Mouse (Mus musculus) limb, embryonic 12.5 days (tissue): ENCODE data around the gene Zfp658. TPM values are rescaled to one million over a fixed set of nuclear protein-coding genes. Genes with fewer than 3 reads are reported as not detected.

Experiments
- ATAC-seq: fragments of 200-750 bp; cut with Nextera tagmentation; 2 replicates; pipeline ENCODE4 v1.8.0; 2017; ENCODE audit warnings: low read depth, moderate TSS enrichment; ENCODE audit not compliant: insufficient number of reproducible peaks, insufficient read depth, low FRiP score, low TSS enrichment
- H3K27ac ChIP-seq: fragments of 300-500 bp; sonication (generic); 2 replicates; pipeline ENCODE4 v1.5.1; 2016; ENCODE audit warnings: mild to moderate bottlenecking, moderate library complexity
- H3K27me3 ChIP-seq: fragments of 300-500 bp; sonication (generic); 2 replicates; pipeline ENCODE4 v1.6.1; 2016; ENCODE audit warnings: mild to moderate bottlenecking, moderate library complexity
- H3K36me3 ChIP-seq: fragments of 300-500 bp; sonication (generic); 2 replicates; pipeline ENCODE4 v1.6.1; 2016; ENCODE audit warnings: mild to moderate bottlenecking, moderate library complexity
- H3K4me1 ChIP-seq: fragments of 300-500 bp; sonication (generic); replicated peaks from 2 replicates; pipeline ENCODE4 v1.6.1; 2016
- H3K4me2 ChIP-seq: fragments of 300-500 bp; sonication (generic); 2 replicates; pipeline ENCODE4 v1.6.1; 2016; ENCODE audit warnings: mild to moderate bottlenecking, moderate library complexity
- H3K4me3 ChIP-seq: fragments of 300-500 bp; sonication (generic); replicated peaks from 2 replicates; pipeline ENCODE4 v1.5.1; 2016; ENCODE audit warnings: mild to moderate bottlenecking
- H3K9ac ChIP-seq: fragments of 300-500 bp; sonication (generic); replicated peaks from 2 replicates; pipeline ENCODE4 v1.6.1; 2016; ENCODE audit warnings: mild to moderate bottlenecking, moderate library complexity
- H3K9me3 ChIP-seq: fragments of 300-500 bp; sonication (generic); 2 replicates; pipeline ENCODE4 v1.6.1; 2016; ENCODE audit warnings: mild to moderate bottlenecking, moderate library complexity
- WGBS: fragments of 180-500 bp; shearing (Covaris S2); methylation state at CpG from one replicate; pipeline ENCODE4 v1.1.7; 2016; 5-methylcytosine and 5-hydroxymethylcytosine counted together
- polyA plus RNA-seq: library from polyadenylated mRNA; unstranded; fragments of >200 nt; fragmentation: Nextera tagmentation; extraction: Ambion mirVana; gene quantifications from 2 replicates; pipeline ENCODE4 v1.2.1, GENCODE M21; 2016

The Zfp658 gene
- 5.6 and 5.7 TPM in 2 replicates for polyA plus RNA-seq

DNA sequence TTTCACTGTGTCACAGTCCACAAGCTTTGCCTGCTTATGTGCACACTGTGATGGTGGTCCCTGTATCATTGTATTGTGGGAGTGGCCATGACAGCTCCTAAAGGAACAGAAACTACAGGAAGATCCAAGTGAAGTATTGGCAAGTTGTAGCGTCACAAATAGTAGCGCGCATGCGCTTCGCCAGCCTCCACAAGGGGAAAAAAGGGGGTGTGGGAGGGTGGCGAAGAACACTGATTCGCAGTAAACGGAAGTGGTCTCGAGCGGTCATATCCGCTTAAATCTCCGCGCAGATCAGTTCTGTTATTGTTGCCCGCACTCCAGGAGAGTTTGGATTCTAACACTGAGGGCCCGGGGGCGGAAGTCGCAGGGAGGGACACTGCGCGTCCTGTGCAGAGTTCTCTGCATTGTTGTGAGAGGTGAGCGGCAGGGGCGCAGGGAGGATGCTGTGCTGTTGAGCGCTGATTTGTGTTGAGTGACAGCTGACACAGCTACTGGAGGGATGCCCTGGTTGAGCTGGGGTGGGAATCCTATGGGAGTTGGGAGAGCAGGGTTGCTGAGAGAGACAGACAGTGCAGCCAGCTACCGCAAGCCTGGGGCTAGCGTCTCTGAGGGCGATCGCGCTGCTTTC lies at the start of gene Zfp658:
Gene Zfp658, plus strand, starts transcription at position 251 of the 628 bp plus-strand sequence.
- H3K4me1 ChIP-seq: peaks cover 15% of the 10 kb centered on the region
- H3K4me3 ChIP-seq: peak within 1 kb of the TSS; percentile 73
- no peaks in the 10 kb centered on the region for H3K27me3 ChIP-seq
- no peaks in the 10 kb centered on the region for H3K9me3 ChIP-seq
- H3K36me3 ChIP-seq: peaks cover 19% of the 10 kb centered on the region
- ATAC-seq: peak; percentile 85
- WGBS: under 1% methylated on average over 27 of the region's 27 CpGs
- peak within 1 kb of the TSS; percentile 79 for H3K9ac ChIP-seq
- H3K4me2 ChIP-seq: peak within 1 kb of the TSS; percentile 76
- peak within 1 kb of the TSS; percentile 91 for H3K27ac ChIP-seq

DNA sequence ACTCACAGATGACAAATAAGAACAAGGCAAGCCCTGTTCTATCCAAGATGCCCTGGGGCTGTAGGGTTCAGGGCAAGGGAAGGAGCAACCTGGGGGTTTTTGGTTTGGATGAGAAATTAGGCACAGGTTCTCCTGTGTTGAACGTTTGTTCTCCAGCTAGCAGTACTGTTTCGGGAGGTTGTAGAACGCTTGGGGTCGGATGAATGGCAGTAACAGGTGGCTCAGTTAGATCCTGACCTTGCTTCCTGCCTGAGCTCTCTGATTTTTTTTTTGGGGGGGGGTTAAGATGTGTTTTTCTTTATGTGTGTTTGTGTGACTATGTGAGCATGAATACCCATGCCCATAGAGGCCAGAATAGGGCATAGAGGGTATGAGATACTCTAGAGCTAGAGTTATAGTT lies 49.5 kb upstream of the Zfp658 start:
- no peak overlapping the region for H3K4me3 ChIP-seq
- H3K9ac ChIP-seq: no peak overlapping the region
- no peaks in the 10 kb centered on the region for H3K36me3 ChIP-seq
- WGBS: 69% methylated on average over 4 of the region's 4 CpGs
- no peaks in the 10 kb centered on the region for H3K9me3 ChIP-seq
- no peaks in the 10 kb centered on the region for H3K4me1 ChIP-seq
- no peak overlapping the region for H3K27ac ChIP-seq
- H3K27me3 ChIP-seq: no peaks in the 10 kb centered on the region
- H3K4me2 ChIP-seq: no peak overlapping the region
- ATAC-seq: no peak

DNA sequence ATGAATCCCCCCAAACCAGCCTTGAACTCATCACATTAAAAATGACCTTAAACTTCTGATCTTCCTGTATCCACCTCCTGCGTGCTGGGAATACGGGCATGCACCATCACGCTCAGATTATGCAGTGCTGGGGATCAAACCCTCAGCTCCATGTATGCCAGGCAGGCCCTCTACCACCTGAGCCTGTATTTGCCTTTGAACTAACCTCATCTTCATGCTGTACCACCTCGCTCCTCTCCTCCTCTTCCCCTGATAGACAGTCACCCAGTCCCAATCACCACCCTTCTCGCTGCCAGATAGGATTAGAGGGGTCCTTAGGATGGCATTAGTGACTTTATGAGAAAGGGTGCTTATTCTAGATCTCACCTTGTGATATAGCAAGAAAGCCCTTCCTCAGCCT lies 47.0 kb upstream of the Zfp658 start:
- ATAC-seq: no peak
- no peaks in the 10 kb centered on the region for H3K27me3 ChIP-seq
- H3K9ac ChIP-seq: no peak overlapping the region
- no peak overlapping the region for H3K4me2 ChIP-seq
- no peak overlapping the region for H3K4me3 ChIP-seq
- no peaks in the 10 kb centered on the region for H3K4me1 ChIP-seq
- H3K9me3 ChIP-seq: no peaks in the 10 kb centered on the region
- 85% methylated on average over 5 of the region's 5 CpGs for WGBS
- H3K27ac ChIP-seq: no peak overlapping the region
- no peaks in the 10 kb centered on the region for H3K36me3 ChIP-seq

DNA sequence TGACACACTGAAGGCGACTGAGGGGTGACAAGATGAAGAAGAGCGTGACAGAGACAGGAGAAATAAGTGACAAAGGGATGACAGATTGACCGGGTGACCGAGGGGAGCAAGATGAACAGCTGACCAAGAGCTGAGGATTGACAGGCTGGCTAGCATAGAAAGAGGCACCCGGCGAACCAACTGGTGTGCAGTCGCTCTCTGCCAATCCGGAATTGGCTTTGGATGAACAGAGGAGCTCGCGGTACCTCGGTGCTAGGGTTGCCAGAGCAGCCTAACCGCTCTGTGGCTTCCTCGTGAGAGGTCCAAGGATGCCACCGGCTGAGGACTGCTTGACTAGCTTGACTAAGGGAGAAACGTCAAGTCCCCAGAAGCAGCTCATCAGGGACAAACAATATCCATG lies 43.7 kb upstream of the Zfp658 start:
- no peaks in the 10 kb centered on the region for H3K27me3 ChIP-seq
- H3K27ac ChIP-seq: no peak overlapping the region
- no peak overlapping the region for H3K9ac ChIP-seq
- H3K4me2 ChIP-seq: no peak overlapping the region
- 88% methylated on average over 15 of the region's 15 CpGs for WGBS
- H3K4me1 ChIP-seq: no peaks in the 10 kb centered on the region
- no peak overlapping the region for H3K4me3 ChIP-seq
- no peaks in the 10 kb centered on the region for H3K9me3 ChIP-seq
- ATAC-seq: no peak
- H3K36me3 ChIP-seq: no peaks in the 10 kb centered on the region

DNA sequence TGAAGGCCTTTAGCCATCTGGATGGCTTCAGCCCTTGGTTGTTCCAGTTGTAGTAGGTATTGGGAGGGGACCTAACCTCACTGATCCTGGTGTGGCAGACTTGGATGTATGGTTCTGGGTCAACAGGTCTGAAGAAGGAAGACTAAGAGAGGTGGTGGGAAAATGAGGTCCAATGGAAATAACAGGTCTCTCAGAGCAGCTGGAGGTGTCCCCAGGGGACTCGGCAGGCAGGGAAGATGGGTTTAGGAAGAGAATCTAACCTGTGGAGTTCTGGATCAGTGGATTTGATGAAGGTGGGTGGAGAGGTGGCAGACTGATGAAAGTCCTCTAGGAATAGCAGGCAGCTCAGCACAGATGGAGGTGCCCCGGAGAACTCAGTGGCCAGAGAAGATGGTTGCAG lies 39.3 kb upstream of the Zfp658 start:
- WGBS: 84% methylated on average over 2 of the region's 2 CpGs

DNA sequence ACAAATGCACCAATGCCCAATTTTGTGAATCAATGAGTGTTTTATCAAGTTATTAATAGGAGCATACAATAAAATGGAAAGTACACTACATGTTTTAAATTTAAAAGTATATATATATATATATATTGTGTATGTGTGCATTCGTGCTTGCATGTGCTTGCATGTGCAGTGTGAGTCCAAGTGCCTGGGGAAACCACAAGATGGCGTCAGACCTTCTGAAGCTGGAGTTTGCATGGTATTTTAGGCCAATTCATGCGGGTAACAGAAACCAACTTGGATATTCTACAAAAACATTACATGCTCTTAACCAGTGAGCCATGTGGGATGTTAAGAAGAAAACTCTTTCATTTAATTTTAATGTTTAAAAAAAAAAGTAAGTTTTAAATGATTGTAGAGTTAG lies 36.7 kb upstream of the Zfp658 start:
- no peaks in the 10 kb centered on the region for H3K9me3 ChIP-seq
- H3K4me3 ChIP-seq: no peak overlapping the region
- no peaks in the 10 kb centered on the region for H3K27me3 ChIP-seq
- H3K9ac ChIP-seq: no peak overlapping the region
- ATAC-seq: no peak
- no peak overlapping the region for H3K27ac ChIP-seq
- no peak overlapping the region for H3K4me2 ChIP-seq
- 50% methylated on average over 3 of the region's 3 CpGs for WGBS
- no peaks in the 10 kb centered on the region for H3K36me3 ChIP-seq
- H3K4me1 ChIP-seq: no peaks in the 10 kb centered on the region

More for the DNA sequence above, 39.3 kb upstream of the Zfp658 start:
- H3K4me1 ChIP-seq: no peaks in the 10 kb centered on the region
- no peak overlapping the region for H3K4me2 ChIP-seq
- no peaks in the 10 kb centered on the region for H3K36me3 ChIP-seq
- H3K27me3 ChIP-seq: no peaks in the 10 kb centered on the region
- H3K27ac ChIP-seq: no peak overlapping the region
- no peaks in the 10 kb centered on the region for H3K9me3 ChIP-seq
- ATAC-seq: no peak
- H3K4me3 ChIP-seq: no peak overlapping the region
- no peak overlapping the region for H3K9ac ChIP-seq

DNA sequence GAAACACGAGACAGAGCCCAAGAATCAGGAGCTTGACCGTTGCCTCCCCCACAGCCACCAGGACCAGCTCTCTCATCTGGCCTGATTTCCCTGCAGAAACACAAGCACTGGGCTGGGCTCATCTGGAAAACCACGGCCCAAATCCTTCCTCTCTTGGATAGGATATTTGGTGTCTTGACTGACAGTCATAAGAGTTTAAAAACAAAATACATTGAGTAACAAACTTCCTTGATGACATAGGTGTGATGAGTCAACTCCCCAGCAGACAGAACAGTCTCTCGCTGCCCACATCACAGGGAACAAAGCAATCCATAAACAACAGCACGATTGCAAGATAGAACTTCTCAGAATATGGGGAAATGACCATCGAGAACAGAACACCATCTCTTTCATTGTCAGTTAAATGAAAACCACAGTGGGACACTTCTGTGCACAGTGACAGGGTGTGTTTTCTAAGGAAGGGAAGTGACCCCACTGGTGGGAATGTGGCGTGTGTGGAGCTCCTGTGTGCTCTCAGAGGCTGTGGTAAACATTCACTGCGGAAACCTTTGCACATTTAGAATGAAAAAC lies 31.8 kb upstream of the Zfp658 start:
- Histone ChIP-seq H3K36me3 (no peaks in the 10 kb centered on the region), H3K4me1 (no peaks in the 10 kb centered on the region), H3K4me2 (no peak overlapping the region), H3K9me3 (no peaks in the 10 kb centered on the region), H3K4me3 (no peak overlapping the region), H3K27ac (no peak overlapping the region), H3K27me3 (no peaks in the 10 kb centered on the region), H3K9ac (no peak overlapping the region)
- no peak for ATAC-seq
- WGBS: 70% methylated on average over 8 of the region's 8 CpGs

DNA sequence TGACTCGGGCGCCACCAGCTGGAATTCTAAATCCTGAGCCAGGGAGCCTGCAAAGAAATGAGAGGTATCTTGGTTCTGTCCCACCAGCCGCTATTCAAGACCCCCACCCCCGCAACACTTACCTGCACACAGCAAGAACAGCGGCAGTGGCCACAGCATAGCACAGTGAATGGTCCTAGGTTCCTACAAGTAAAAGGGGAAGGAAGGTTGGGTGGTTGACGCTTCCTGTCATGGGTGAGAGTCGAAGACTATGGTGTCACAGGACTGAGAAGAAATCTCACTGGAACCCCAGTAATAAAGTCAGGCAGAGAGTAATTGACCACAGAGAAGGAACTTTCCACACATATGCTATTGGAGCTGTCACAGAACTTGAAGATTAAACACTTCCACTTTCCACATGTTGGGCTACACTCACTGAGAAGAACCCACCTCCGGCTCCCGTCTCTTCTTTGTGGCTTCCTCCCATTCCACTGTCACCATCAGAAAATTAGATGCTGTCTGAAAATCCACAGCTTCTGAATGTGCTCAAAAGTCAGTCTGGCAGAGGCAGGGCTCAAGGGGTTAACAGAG lies 29.0 kb upstream of the Zfp658 start:
- H3K9me3 ChIP-seq: no peaks in the 10 kb centered on the region
- H3K9ac ChIP-seq: no peak overlapping the region
- no peak for ATAC-seq
- H3K27ac ChIP-seq: no peak overlapping the region
- H3K4me1 ChIP-seq: no peaks in the 10 kb centered on the region
- 82% methylated on average over 9 of the region's 9 CpGs for WGBS
- H3K36me3 ChIP-seq: no peaks in the 10 kb centered on the region
- no peaks in the 10 kb centered on the region for H3K27me3 ChIP-seq
- H3K4me2 ChIP-seq: no peak overlapping the region
- no peak overlapping the region for H3K4me3 ChIP-seq

DNA sequence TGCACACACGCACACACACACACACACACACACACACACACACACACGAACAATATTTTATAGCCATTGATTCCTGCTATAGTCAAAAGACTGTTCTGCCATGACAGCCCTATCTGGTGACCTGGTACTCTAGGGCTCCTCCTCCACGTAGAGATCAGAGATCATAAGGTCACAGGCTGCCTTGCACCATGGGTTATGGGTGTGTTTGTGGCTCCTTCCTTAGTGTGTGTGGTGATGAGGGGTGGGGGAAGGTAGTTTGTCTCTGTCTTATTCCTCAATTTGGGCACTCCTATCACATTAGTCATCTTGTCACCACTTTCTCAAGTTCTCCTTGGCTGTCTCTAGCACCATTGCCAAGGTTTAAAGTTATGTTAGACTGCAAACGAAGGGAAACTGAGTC lies 23.5 kb upstream of the Zfp658 start:
- Histone ChIP-seq H3K27me3 (no peaks in the 10 kb centered on the region), H3K36me3 (no peaks in the 10 kb centered on the region), H3K9me3 (no peaks in the 10 kb centered on the region), H3K4me3 (no peak overlapping the region), H3K4me2 (no peak overlapping the region), H3K9ac (no peak overlapping the region), H3K4me1 (no peaks in the 10 kb centered on the region), H3K27ac (no peak overlapping the region)
- WGBS: 72% methylated on average over 4 of the region's 4 CpGs
- ATAC-seq: no peak

DNA sequence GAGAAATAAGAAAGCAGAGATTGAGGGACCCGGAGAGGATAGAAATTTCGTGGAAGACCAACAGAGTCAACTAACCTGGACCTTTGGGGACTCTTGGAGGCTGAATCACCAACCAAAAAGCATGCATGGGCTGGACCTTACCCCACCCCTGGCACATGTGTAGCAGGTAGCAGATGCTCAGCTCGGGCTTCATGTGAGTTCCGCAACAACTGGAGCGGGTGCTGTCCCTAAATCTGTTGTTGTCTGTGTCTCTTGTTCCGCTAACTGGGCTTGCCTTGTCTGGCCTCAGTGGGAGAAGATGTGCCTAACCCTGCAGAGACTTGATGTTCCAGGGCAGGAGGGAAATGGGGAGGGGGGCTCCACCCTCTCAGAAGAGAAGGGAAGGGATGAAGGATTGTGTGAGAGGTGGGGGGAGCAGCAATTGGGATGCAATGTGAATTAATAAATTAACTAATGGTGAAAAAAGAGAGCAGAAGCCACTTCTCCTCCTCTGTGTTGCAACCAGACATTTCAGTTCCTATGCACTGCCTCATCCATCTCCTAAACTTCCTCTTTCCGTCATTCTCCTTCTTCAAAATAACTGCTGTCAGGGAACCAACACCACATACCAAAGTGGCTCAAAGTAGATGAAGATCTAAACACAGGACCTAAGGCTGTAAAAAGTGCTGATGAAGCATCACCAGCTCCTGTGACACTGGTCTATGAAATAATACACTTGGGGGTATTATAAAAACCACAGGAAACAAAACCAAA lies 17.7 kb upstream of the Zfp658 start, which contains the start of gene Cd33:
Gene Cd33, minus strand, starts transcription at position 204 of the 753 bp plus-strand sequence.
- no peak within 1 kb of the TSS for H3K27ac ChIP-seq
- no peak within 1 kb of the TSS for H3K4me2 ChIP-seq
- H3K4me3 ChIP-seq: no peak within 1 kb of the TSS
- no peak within 1 kb of the TSS for H3K9ac ChIP-seq
- H3K27me3 ChIP-seq: peaks cover 4% of the 10 kb centered on the region; the same call in 1 of the 2 replicates
- WGBS: 81% methylated on average over 7 of the region's 7 CpGs
- ATAC-seq: no peak
- H3K9me3 ChIP-seq: no peaks in the 10 kb centered on the region
- H3K4me1 ChIP-seq: no peaks in the 10 kb centered on the region
- H3K36me3 ChIP-seq: no peaks in the 10 kb centered on the region
